Mouse (Mus musculus) stomach, embryonic 14.5 days (tissue): Measurements from ENCODE around the gene 4833439L19Rik. TPM values are rescaled to one million over a fixed set of nuclear protein-coding genes. Genes with fewer than 3 reads are reported as not detected.

ENCODE experiments used
- ATAC-seq: fragments of 200-750 bp; cut with Nextera tagmentation; 2 replicates; pipeline ENCODE4 v1.8.0; 2017; ENCODE audit warnings: low read depth, moderate TSS enrichment; ENCODE audit not compliant: insufficient number of reproducible peaks, insufficient read depth, low FRiP score
- H3K27ac ChIP-seq: fragments of 300-500 bp; sonication (generic); 2 replicates; pipeline ENCODE4 v1.5.1; 2014; ENCODE audit warnings: mild to moderate bottlenecking, low read length, moderate library complexity, mixed read lengths
- H3K27me3 ChIP-seq: fragments of 300-500 bp; sonication (generic); 2 replicates; pipeline ENCODE4 v1.6.1; 2014; ENCODE audit warnings: low read length, control low read depth, mixed read lengths; ENCODE audit not compliant: control insufficient read depth, insufficient read depth
- H3K36me3 ChIP-seq: fragments of 300-500 bp; sonication (generic); 2 replicates; pipeline ENCODE4 v1.6.1; 2014; ENCODE audit warnings: mild to moderate bottlenecking, control low read depth, low read length, moderate library complexity, mixed read lengths; ENCODE audit not compliant: control insufficient read depth, insufficient read depth
- H3K4me1 ChIP-seq: fragments of 300-500 bp; sonication (generic); 2 replicates; pipeline ENCODE4 v1.6.1; 2014; ENCODE audit warnings: low read length, control low read depth, mixed read lengths; ENCODE audit not compliant: control insufficient read depth, insufficient read depth
- H3K4me2 ChIP-seq: fragments of 300-500 bp; sonication (generic); replicated peaks from 2 replicates; pipeline ENCODE4 v1.6.1; 2014; ENCODE audit warnings: low read depth, low read length, control low read depth
- H3K4me3 ChIP-seq: fragments of 300-500 bp; sonication (generic); 2 replicates; pipeline ENCODE4 v1.5.1; 2014; ENCODE audit warnings: low read depth, low read length, control low read depth
- H3K9ac ChIP-seq: fragments of 300-500 bp; sonication (generic); replicated peaks from 2 replicates; pipeline ENCODE4 v1.6.1; 2014; ENCODE audit warnings: low read depth, mild to moderate bottlenecking, control low read depth, low read length, moderate library complexity, mixed read lengths
- H3K9me3 ChIP-seq: fragments of 300-500 bp; sonication (generic); 2 replicates; pipeline ENCODE4 v1.6.1; 2016; ENCODE audit warnings: low read depth, low read length, control low read depth; ENCODE audit not compliant: control insufficient read depth
- WGBS: fragments of 180-500 bp; shearing (Covaris S2); extraction: QIAGEN DNeasy Blood & Tissue Kit; methylation state at CpG from one replicate; pipeline ENCODE4 v1.1.7; 2014; 5-methylcytosine and 5-hydroxymethylcytosine counted together
- microRNA-seq: library from miRNA; unstranded; fragments of <30 nt; microRNA quantifications from one replicate; pipeline ENCODE4, GENCODE M21; 2016
- polyA plus RNA-seq: library from polyadenylated mRNA; unstranded; fragments of >200 nt; fragmentation: Nextera tagmentation; extraction: Ambion mirVana; gene quantifications from 2 replicates; pipeline ENCODE4 v1.2.1, GENCODE M21; 2014

Gene 4833439L19Rik
- polyA plus RNA-seq, 1 experiment from 2014 or later: 129 TPM

DNA sequence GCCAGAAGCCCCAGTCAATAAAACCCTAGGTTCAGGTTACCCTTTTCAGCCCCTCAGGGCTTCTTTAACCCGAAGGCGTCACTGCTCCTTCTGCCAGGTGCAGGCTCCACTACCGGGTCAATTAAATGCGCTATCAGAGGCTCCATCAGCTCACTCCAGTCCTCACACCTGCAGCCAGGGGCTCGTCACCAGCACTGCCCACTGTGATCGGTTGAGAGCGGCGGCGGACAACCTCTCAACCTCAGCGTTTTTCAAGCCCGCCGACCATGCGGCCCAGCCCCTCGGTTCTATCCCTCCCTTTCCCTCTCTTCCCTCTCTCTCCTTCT is 62.0 kb downstream of the 4833439L19Rik start:
- no peaks in the 10 kb centered on the region for H3K27me3 ChIP-seq
- no peaks in the 10 kb centered on the region for H3K36me3 ChIP-seq
- WGBS: 2% methylated on average over 14 of the region's 14 CpGs
- H3K4me3 ChIP-seq: peak overlapping the region; percentile 76
- no peaks in the 10 kb centered on the region for H3K4me1 ChIP-seq
- H3K9ac ChIP-seq: 0 out of 2 replicates have a peak overlapping the region, but pooled peaks have one; percentile 74
- no peaks in the 10 kb centered on the region for H3K9me3 ChIP-seq
- 0 out of 2 replicates have a peak, but pooled peaks have one; percentile 31 for ATAC-seq
- H3K27ac ChIP-seq: no peak overlapping the region
- peak overlapping the region; percentile 92 for H3K4me2 ChIP-seq

DNA sequence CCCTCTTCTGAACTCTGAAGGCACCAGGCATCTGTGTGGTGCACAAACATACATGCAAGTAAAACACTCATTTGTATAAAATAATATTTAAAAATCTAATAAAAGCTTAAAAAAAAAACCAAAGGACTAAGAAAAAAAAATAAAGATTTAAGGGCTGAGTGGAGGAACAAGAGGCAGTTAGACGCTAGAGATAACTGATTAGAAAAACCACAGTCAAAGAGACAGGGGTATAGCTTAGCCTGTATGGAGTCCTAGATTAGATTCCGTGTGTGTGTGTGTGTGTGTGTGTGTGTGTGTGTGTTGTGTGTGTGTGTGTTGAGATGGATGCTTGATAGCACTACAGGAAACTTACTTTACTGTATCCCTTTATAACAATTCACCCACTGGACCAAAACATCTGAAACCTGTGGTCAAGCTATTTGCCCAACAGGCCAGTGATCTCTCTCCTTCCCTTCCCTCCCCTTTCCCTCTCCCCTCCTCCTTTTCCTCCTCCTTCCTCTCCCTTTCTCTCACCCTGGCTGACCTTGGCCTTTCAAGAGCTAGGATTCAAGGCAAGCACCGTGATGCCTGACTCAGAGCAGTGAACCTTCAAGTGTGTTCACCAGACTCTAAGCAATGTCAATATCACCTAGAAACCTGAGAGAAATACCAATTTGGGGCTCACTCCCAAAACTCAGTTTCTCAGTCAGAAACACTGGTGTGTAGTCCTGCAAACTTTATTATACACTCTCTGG is 63.1 kb downstream of the 4833439L19Rik start:
- no peaks in the 10 kb centered on the region for H3K4me1 ChIP-seq
- H3K4me2 ChIP-seq: no peak overlapping the region
- ATAC-seq: no peak
- no peaks in the 10 kb centered on the region for H3K27me3 ChIP-seq
- no peak overlapping the region for H3K4me3 ChIP-seq
- WGBS: 58% methylated on average over 3 of the region's 3 CpGs
- H3K9me3 ChIP-seq: no peaks in the 10 kb centered on the region
- no peak overlapping the region for H3K9ac ChIP-seq
- H3K27ac ChIP-seq: no peak overlapping the region
- no peaks in the 10 kb centered on the region for H3K36me3 ChIP-seq

DNA sequence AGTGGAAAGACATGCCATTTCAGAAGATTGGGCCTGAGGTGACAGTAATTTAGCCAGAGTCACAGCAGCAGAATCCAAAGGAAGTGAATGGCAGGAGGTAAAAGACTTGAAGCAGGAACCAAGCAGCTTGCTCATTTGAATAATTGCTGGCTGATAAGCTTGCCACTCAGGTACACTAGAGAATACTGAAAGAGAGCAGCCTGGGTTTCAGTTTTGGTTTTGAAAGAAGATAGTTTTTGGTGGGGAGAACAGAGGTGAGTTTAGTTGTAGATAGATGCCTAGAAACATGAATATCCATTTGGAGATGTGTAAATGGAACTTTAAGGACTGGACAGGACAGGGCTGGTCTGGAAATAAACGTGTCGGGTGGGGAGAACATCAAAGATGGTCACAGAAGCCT is 63.9 kb downstream of the 4833439L19Rik start:
- H3K27me3 ChIP-seq: no peaks in the 10 kb centered on the region
- 69% methylated on average over 2 of the region's 2 CpGs for WGBS

More for the DNA sequence above, 63.9 kb downstream of the 4833439L19Rik start:
- Histone ChIP-seq H3K36me3 (no peaks in the 10 kb centered on the region), H3K4me2 (no peak overlapping the region), H3K4me1 (no peaks in the 10 kb centered on the region), H3K27ac (no peak overlapping the region), H3K9ac (no peak overlapping the region), H3K4me3 (no peak overlapping the region), H3K9me3 (no peaks in the 10 kb centered on the region)
- no peak for ATAC-seq

Small RNA genes lying within 50 kb of the gene (microRNA-seq; reads per million reads assigned to microRNA genes)
- gene Gm24195: not detected

Other genes with a start within 250 kb of the 4833439L19Rik start
- gene Cplx2, start 194.1 kb downstream of the 4833439L19Rik start, polyA plus RNA-seq: 7.7 and 8.7 TPM in 2 replicates
- 132 and 150 TPM in 2 replicates for gene Thoc3, start 96.6 kb downstream of the 4833439L19Rik start, polyA plus RNA-seq
- gene Simc1, start 61.7 kb downstream of the 4833439L19Rik start, polyA plus RNA-seq: 15.6 and 16.6 TPM in 2 replicates
- gene Arl10, start 9.6 kb upstream of the 4833439L19Rik start, polyA plus RNA-seq: 25.8 and 28.9 TPM in 2 replicates
- gene Nop16, start 24.7 kb upstream of the 4833439L19Rik start, polyA plus RNA-seq: 76.2 and 87.5 TPM in 2 replicates
- gene Higd2a, start 24.8 kb upstream of the 4833439L19Rik start, polyA plus RNA-seq: 205 and 233 TPM in 2 replicates
- gene Cltb, start 45.9 kb upstream of the 4833439L19Rik start, polyA plus RNA-seq: 40.3 and 45.6 TPM in 2 replicates
- 120 and 131 TPM in 2 replicates for gene Faf2, start 56.3 kb upstream of the 4833439L19Rik start, polyA plus RNA-seq
- gene Rnf44, start 128.5 kb upstream of the 4833439L19Rik start, polyA plus RNA-seq: 71.7 and 83.9 TPM in 2 replicates
- 1.00 and 1.1 TPM in 2 replicates for gene Cdhr2, start 136.0 kb upstream of the 4833439L19Rik start, polyA plus RNA-seq
- 0.65 and 0.90 TPM in 2 replicates for gene Gprin1, start 184.4 kb upstream of the 4833439L19Rik start, polyA plus RNA-seq
- 0.59 and 0.74 TPM in 2 replicates for gene Sncb, start 201.2 kb upstream of the 4833439L19Rik start, polyA plus RNA-seq
- gene Eif4e1b, start 218.6 kb upstream of the 4833439L19Rik start, polyA plus RNA-seq: not detected in 2 replicates
- gene Tspan17, start 223.9 kb upstream of the 4833439L19Rik start, polyA plus RNA-seq: 7.8 and 11.6 TPM in 2 replicates